Mouse (Mus musculus) mammary gland, adult 2 months (tissue): ENCODE measurements around the gene 1700017B05Rik. TPM values are rescaled to one million over a fixed set of nuclear protein-coding genes. Genes with fewer than 3 reads are reported as not detected.

Experiments
- polyA plus RNA-seq: library from polyadenylated mRNA; depleted of rRNA; stranded (reverse); fragments of >200 nt; gene quantifications from 2 replicates; pipeline ENCODE4 v1.2.3, GENCODE M21; 2012; ENCODE audit warnings: low replicate concordance; rRNA removed

The 1700017B05Rik gene
- polyA plus RNA-seq = 12.7 and 22.7 TPM in 2 replicates

DNA sequence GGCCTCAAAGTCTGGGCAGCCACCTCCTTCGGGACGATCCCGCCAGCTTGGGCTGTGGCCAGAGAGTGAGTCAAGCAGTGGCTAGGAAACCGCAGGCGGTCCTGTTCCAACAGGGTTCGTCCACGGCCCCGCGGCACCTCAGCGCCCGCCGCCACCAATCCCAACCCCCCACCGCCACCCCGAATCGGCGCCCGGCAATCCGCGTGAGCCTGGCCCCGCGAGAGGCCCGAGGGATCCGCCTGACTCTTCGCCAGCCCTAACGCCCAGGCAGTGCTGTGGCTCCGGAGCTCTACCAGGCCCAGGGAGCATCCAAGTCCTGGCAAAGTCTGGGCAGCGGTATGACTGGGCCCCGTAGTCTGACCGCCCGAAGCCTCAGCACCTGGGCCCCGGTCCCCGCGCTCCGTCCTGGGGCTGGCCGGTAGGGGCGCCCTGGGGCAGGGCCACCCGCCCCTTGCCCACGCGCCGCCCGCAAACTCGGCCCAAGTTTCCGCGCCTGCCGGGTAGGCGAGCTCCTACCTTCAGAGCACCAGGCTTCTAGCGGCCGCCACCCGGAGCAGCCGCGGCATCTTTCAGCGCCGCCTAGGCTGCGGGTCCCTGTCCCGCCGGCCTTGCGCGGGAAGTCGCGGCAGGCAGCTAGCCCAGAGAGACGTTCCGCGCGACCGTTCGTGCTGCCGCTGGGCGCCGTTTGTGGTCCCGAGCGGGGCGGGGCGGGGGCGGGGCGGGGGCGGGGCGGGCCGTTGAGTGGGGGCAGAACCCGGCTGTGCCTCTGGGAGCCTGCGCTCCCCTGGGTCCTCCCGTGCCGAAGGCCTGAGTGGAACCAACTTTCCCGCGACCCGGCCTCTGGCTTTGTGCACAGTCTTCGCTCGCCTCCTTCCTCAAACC is at the start of gene 1700017B05Rik:
1700017B05Rik (minus strand) TSS at position 700 of the 882 bp plus-strand sequence.

DNA sequence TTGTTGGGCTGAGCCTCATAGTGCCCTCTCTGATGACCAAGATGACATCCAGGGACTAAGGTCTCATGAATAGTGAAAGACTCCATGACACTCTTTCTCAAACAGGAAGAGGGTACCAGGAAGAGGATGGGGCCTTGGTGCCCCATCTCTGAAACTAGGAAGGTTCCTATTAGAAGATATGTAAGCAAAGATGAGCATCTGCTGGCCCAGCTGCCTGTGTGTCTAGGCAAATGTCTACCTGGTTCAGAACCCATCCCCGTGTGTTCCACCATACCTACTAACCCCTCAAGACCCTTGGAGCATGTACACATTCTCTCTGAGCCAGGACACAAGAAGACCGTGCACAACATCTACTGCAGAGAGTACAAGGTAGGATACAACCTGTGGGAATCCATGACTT is 26.2 kb downstream of the 1700017B05Rik start, which contains the start of gene Trcg1:
Trcg1 (plus strand) TSS at position 301 of the 400 bp plus-strand sequence.

Other genes starting within 250 kb of the 1700017B05Rik start
- gene Sin3a, start 190.6 kb downstream of the 1700017B05Rik start, polyA plus RNA-seq = 109 and 117 TPM in 2 replicates
- 292 and 312 TPM in 2 replicates for gene Man2c1, start 131.9 kb downstream of the 1700017B05Rik start, polyA plus RNA-seq
- 15.6 and 24.1 TPM in 2 replicates for gene Neil1, start 114.3 kb downstream of the 1700017B05Rik start, polyA plus RNA-seq
- gene Commd4, start 104.3 kb downstream of the 1700017B05Rik start, polyA plus RNA-seq = 191 and 223 TPM in 2 replicates
- gene Trcg1, start 26.1 kb downstream of the 1700017B05Rik start, polyA plus RNA-seq = not detected in 2 replicates
- 45.4 and 59.9 TPM in 2 replicates for gene Ppcdc, start 177.5 kb upstream of the 1700017B05Rik start, polyA plus RNA-seq
- 24.2 and 33.0 TPM in 2 replicates for gene Scamp5, start 205.4 kb upstream of the 1700017B05Rik start, polyA plus RNA-seq
- gene Rpp25, start 241.4 kb upstream of the 1700017B05Rik start, polyA plus RNA-seq = 0.88 and 1.3 TPM in 2 replicates